Mouse (Mus musculus) brain, embryonic 14.5 days (tissue): ENCODE measurements around the gene Taar2.

Experiments
- CTCF ChIP-seq: fragments of 200-500 bp; IDR thresholded peaks from 2 replicates; pipeline ENCODE4 v1.5.1; 2012; ENCODE audit warnings: inconsistent platforms, mild to moderate bottlenecking, moderate library complexity, borderline replicate concordance; ENCODE audit not compliant: insufficient read depth, insufficient read length; ENCODE audit errors: extremely low read depth
- POLR2A ChIP-seq: fragments of 200-500 bp; IDR thresholded peaks from 2 replicates; pipeline ENCODE4 v1.6.1; 2012; ENCODE audit warnings: mild to moderate bottlenecking, inconsistent platforms, borderline replicate concordance; ENCODE audit not compliant: poor library complexity, insufficient read depth, insufficient read length, severe bottlenecking; ENCODE audit errors: extremely low read depth

GRCm38 (mm10) chr10:23960444-23960915 is 22.1 kb downstream of the Taar2 start, which contains the start of gene Taar4:
- TF ChIP-seq POLR2A = no peak
- TF ChIP-seq CTCF = no peak
